ENCODE assay signal across 7 mouse cellular contexts in genomic region chr3:94582456-94582891, GRCm38 (mm10). TPM values are rescaled to one million over a fixed set of nuclear protein-coding genes. Genes with fewer than 3 reads are reported as not detected.
DNase-seq lines count a peak whose midpoint lies in the region; ATAC-seq lines count a peak whose summit lies in the region.

Snx27 (minus strand) TSS chr3:94582716.

- H3K27ac ChIP-seq in intestine, embryonic 15.5 days: peak within 1 kb of the TSS; percentile 81
- H3K27ac ChIP-seq in midbrain, embryonic 10.5 days (replicated peaks): peak within 1 kb of the TSS; percentile 96

- peak within 1 kb of the TSS; percentile 85 for H3K4me3 ChIP-seq in intestine, embryonic 15.5 days (replicated peaks)
- peak within 1 kb of the TSS; percentile 88 for H3K4me3 ChIP-seq in midbrain, embryonic 10.5 days

- 0% methylated on average over 41 of the region's 42 CpGs for WGBS in intestine, embryonic 15.5 days
- under 1% methylated on average over 42 of the region's 42 CpGs for WGBS in midbrain, embryonic 10.5 days

- H3K9me3 ChIP-seq in intestine, embryonic 15.5 days: no peaks in the 10 kb centered on the region
- no peaks in the 10 kb centered on the region for H3K9me3 ChIP-seq in midbrain, embryonic 10.5 days (replicated peaks)

- no peaks in the 10 kb centered on the region for H3K27me3 ChIP-seq in intestine, embryonic 15.5 days (replicated peaks)
- no peaks in the 10 kb centered on the region for H3K27me3 ChIP-seq in midbrain, embryonic 10.5 days (ENCODE audit: low read depth, poor library complexity, severe bottlenecking)

- no peaks in the 10 kb centered on the region for H3K36me3 ChIP-seq in intestine, embryonic 15.5 days
- no peaks in the 10 kb centered on the region for H3K36me3 ChIP-seq in midbrain, embryonic 10.5 days

- peak; percentile 98 for ATAC-seq in intestine, embryonic 15.5 days

- H3K4me2 ChIP-seq in intestine, embryonic 15.5 days (replicated peaks): peak within 1 kb of the TSS; percentile 80

- intact Hi-C loops in left cerebral cortex, postnatal 25 days (cut with DNase I): loop anchor here (1.0 to 5.0 kb wide), 2 partner anchors 125 to 255 kb away; partner anchors contain the start of gene Pogz

- peak; percentile 92 to 97 for DNase-seq in adrenal gland, adult (ENCODE audit: inconsistent age in 2 of 2, low spot score in 1 of 2)
- DNase-seq in embryo, embryonic 10.5 days (ENCODE audit: low spot score): peak; percentile 98
- DNase-seq in gastrocnemius, postnatal 25 days: peak; percentile 91
- peak; percentile 91 to 96 for DNase-seq in left cerebral cortex, postnatal 25 days (ENCODE audit: low spot score in 2 of 2)
- DNase-seq in midbrain, embryonic 10.5 days (ENCODE audit: low spot score): peak; percentile 94
- peak; percentile 92 for DNase-seq in right cerebral cortex, postnatal 4 days

- H3K9ac ChIP-seq in intestine, embryonic 15.5 days: peak within 1 kb of the TSS; percentile 88

- H3K4me1 ChIP-seq in intestine, embryonic 15.5 days (replicated peaks): peaks cover 9% of the 10 kb centered on the region; the same call in 1 of the 2 replicates
- H3K4me1 ChIP-seq in midbrain, embryonic 10.5 days: peaks cover 33% of the 10 kb centered on the region

RNA-seq across cellular contexts. Expression of gene Snx27, which starts in this region (rescaled TPM):
- 10 to 100 TPM; 25.6 to 27.1 TPM for total RNA-seq in gastrocnemius, postnatal 25 days (2021)
- 35.5 and 36.2 TPM in 2 replicates for polyA plus RNA-seq in intestine, embryonic 15.5 days (2015; fragmentation: Nextera tagmentation; extraction: Ambion mirVana)
- 10 to 100 TPM; 95.8 to 98.3 TPM for total RNA-seq in left cerebral cortex, postnatal 25 days (2021)
- polyA plus RNA-seq in midbrain, embryonic 10.5 days (2016; fragmentation: Nextera tagmentation; extraction: Ambion mirVana): 44.8 and 48.6 TPM in 2 replicates

Comparison
In these comparisons a context has a peak if more than half of its experiments do, and no peak if none do; other contexts are left out.
1. Peak in every context shown above with its lines: DNase-seq, ATAC-seq, H3K4me3 ChIP-seq and H3K27ac ChIP-seq.